Mouse (Mus musculus) testis, adult 2 months (tissue): Measurements from ENCODE around the gene Tmem81. TPM values are rescaled to one million over a fixed set of nuclear protein-coding genes. Genes with fewer than 3 reads are reported as not detected.

Experiments
- H3K27ac ChIP-seq: fragments of 200-500 bp; 2 replicates; pipeline ENCODE4 v1.5.1; 2012; ENCODE audit warnings: low read depth, low read length; ENCODE audit not compliant: control insufficient read depth, insufficient read depth
- H3K27me3 ChIP-seq: fragments of 200-500 bp; 2 replicates; pipeline ENCODE4 v1.6.1; 2012; ENCODE audit warnings: mild to moderate bottlenecking, low read length, moderate library complexity; ENCODE audit not compliant: control insufficient read depth, insufficient read depth
- H3K36me3 ChIP-seq: fragments of 200-500 bp; 2 replicates; pipeline ENCODE4 v1.6.1; 2012; ENCODE audit warnings: mild to moderate bottlenecking, low read length; ENCODE audit not compliant: control insufficient read depth, insufficient read depth
- H3K4me1 ChIP-seq: fragments of 200-500 bp; 2 replicates; pipeline ENCODE4 v1.6.1; 2012; ENCODE audit warnings: low read length; ENCODE audit not compliant: control insufficient read depth, insufficient read depth
- H3K4me3 ChIP-seq: fragments of 200-500 bp; 2 replicates; pipeline ENCODE4 v1.5.1; 2012; ENCODE audit warnings: low read depth, mild to moderate bottlenecking, low read length, moderate library complexity, mixed read lengths; ENCODE audit not compliant: control insufficient read depth
- CTCF ChIP-seq: fragments of 200-500 bp; IDR thresholded peaks from 2 replicates; pipeline ENCODE4 v1.5.1; 2012; ENCODE audit warnings: low read depth, mild to moderate bottlenecking, inconsistent platforms, low read length, moderate library complexity; ENCODE audit not compliant: control insufficient read depth, insufficient read depth, insufficient replicate concordance
- POLR2A ChIP-seq: fragments of 200-500 bp; IDR thresholded peaks from 2 replicates; pipeline ENCODE4 v1.6.1; 2012; ENCODE audit warnings: low read depth, mild to moderate bottlenecking, inconsistent platforms, low read length, moderate library complexity; ENCODE audit not compliant: control insufficient read depth
- polyA plus RNA-seq: library from polyadenylated mRNA; depleted of rRNA; stranded (reverse); fragments of >200 nt; gene quantifications from 2 replicates; pipeline ENCODE4 v1.2.3, GENCODE M21; 2012

Tmem81 gene
- polyA plus RNA-seq, 1 experiment = 24.6 TPM

DNA sequence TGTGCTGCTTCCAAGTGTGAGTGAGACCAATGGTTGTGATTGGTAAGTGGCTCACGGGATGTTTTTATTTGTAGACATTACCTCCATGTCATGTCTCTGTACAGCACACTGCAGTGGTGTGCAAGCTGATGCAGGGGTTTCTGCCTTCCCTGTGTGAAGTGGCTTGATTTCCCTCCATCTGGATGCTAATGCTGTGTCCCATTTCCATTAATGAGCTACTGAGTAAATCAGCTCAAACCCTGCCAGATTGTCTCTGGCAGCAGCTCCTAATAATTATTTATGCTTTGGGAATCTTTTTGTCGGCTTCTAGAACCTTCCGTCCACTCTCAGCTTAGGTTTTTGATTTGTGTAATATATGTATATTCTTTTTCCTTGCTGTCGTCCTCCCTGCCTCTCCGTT, 875 bp upstream of the Tmem81 start:
- H3K36me3 ChIP-seq = peaks cover 1% of the 10 kb centered on the region
- no peak for TF ChIP-seq POLR2A
- TF ChIP-seq CTCF = no peak

GRCm38 (mm10) chr1:132506656-132507055, 626 bp downstream of the Tmem81 start:
- Histone ChIP-seq H3K36me3 (peaks cover 1% of the 10 kb centered on the region), H3K4me1 (no peaks in the 10 kb centered on the region), H3K27me3 (no peaks in the 10 kb centered on the region), H3K27ac (peak overlapping the region; percentile 36), H3K4me3 (peak overlapping the region; percentile 79)
- TF ChIP-seq CTCF (no peak), POLR2A (no peak)

More for the DNA sequence above, 875 bp upstream of the Tmem81 start:
- no peak overlapping the region for H3K4me3 ChIP-seq
- H3K4me1 ChIP-seq = no peaks in the 10 kb centered on the region
- no peaks in the 10 kb centered on the region for H3K27me3 ChIP-seq
- H3K27ac ChIP-seq = no peak overlapping the region

- peaks cover 1% of the 10 kb centered on the region; the same call in 1 of the 2 replicates for H3K36me3 ChIP-seq
Measured at GRCm38 (mm10) chr1:132509771-132510170, 3.7 kb downstream of the Tmem81 start.

GRCm38 (mm10) chr1:132511521-132511920, 5.5 kb downstream of the Tmem81 start:
- H3K4me1 ChIP-seq = no peaks in the 10 kb centered on the region
- H3K27ac ChIP-seq = no peak overlapping the region
- H3K36me3 ChIP-seq = peaks cover 1% of the 10 kb centered on the region; the same call in 1 of the 2 replicates
- no peaks in the 10 kb centered on the region for H3K27me3 ChIP-seq
- no peak for TF ChIP-seq POLR2A
- no peak overlapping the region for H3K4me3 ChIP-seq

More at GRCm38 (mm10) chr1:132509771-132510170, 3.7 kb downstream of the Tmem81 start:
- H3K27me3 ChIP-seq = no peaks in the 10 kb centered on the region
- no peak overlapping the region for H3K27ac ChIP-seq
- H3K4me1 ChIP-seq = no peaks in the 10 kb centered on the region
- no peak for TF ChIP-seq POLR2A
- H3K4me3 ChIP-seq = no peak overlapping the region

GRCm38 (mm10) chr1:132512106-132512505, 6.1 kb downstream of the Tmem81 start:
- Histone ChIP-seq H3K27me3 (no peaks in the 10 kb centered on the region), H3K27ac (no peak overlapping the region), H3K4me1 (no peaks in the 10 kb centered on the region), H3K4me3 (no peak overlapping the region), H3K36me3 (no peaks in the 10 kb centered on the region)
- TF ChIP-seq POLR2A (no peak), CTCF (no peak)

DNA sequence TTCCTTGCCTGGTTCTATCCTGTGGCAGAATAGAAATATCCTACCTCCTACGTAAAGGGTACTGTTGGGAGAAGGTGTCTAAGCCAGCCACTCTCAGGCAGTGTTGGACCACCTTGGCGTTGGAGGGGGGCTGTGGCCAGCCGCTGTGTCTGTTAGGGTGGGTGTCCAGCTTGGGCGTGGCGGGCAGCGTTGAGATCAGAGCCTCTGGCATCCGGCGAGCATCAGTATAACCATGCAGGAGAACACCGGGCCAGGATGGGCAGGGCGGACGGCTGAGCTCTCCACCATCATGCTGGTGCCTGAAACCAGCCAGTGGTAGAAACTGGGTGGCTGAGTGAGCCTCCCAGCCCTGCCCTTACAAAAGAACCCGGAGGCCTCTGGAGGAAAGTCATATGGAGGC, 9.3 kb downstream of the Tmem81 start:
- Histone ChIP-seq H3K27me3 (no peaks in the 10 kb centered on the region), H3K27ac (no peak overlapping the region), H3K36me3 (no peaks in the 10 kb centered on the region), H3K4me3 (no peak overlapping the region), H3K4me1 (no peaks in the 10 kb centered on the region)
- TF ChIP-seq CTCF (no peak), POLR2A (no peak)

DNA sequence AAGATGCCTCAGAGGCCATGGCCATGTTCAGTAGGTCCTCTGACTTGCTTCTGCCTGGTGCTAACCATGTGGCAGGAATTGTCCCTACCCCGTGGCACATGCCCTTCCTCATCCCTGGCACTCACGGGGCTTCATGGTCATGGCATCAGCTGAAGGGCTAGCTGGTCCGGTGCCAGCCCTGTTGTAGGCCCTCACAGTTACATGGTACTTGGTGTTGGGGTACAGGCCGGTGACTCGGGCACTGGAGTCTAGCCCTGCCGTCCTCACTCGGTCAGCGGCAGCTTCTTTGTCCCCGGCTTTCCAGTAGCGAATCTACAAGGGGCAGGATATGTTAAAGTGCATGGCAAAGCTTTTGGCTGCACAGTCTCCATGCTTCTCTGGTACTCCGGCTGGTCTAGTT, 10.7 kb downstream of the Tmem81 start:
- TF ChIP-seq CTCF = no peak
- H3K4me1 ChIP-seq = peaks cover 3% of the 10 kb centered on the region; the same call in 1 of the 2 replicates
- no peak overlapping the region for H3K4me3 ChIP-seq
- no peaks in the 10 kb centered on the region for H3K27me3 ChIP-seq
- no peak overlapping the region for H3K27ac ChIP-seq
- H3K36me3 ChIP-seq = no peaks in the 10 kb centered on the region

DNA sequence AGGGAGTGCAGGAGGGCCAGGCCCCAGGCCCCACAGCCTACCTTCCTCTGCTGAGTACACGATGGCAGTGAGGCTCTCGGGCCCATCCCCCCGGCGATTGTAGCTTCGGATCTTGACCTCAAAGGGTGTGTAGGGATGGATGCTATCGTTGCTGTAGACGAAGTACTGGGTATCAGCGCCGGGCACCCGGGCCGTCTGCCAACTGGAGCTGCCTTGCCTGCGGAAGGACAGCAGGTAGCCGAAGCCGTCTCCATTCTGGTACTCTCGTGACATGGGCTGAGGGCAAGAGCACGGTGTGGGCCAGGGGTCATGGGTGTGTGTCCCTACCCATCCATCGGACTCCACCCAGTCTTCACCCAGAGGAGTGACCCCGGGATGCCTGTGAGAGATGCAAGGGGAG, 12.6 kb downstream of the Tmem81 start:
- Histone ChIP-seq H3K27ac (no peak overlapping the region), H3K36me3 (no peaks in the 10 kb centered on the region), H3K27me3 (no peaks in the 10 kb centered on the region), H3K4me3 (no peak overlapping the region), H3K4me1 (peaks cover 3% of the 10 kb centered on the region; the same call in 1 of the 2 replicates)
- TF ChIP-seq POLR2A (no peak), CTCF (no peak)
